ENCODE assay signal across 9 mouse cellular contexts in the genomic region with DNA sequence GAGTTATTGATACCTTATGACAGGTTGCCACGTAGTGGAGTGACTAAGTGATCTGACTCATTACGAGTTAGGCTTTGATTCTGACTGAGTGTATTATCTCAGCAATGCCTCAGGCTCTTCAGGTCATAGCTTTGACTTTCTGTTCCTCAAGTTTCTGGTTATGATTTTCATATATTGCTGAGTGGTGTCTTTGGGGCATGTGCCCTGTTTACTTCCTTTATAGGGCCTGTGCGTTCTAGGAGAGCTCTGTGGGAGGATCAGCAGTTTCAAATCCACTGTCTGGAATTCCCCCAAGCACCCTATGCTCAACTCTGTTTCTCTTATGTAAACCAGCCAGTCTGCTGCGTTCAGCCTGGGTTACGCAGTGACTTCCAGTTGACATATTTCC. TPM values are rescaled to one million over a fixed set of nuclear protein-coding genes. Genes with fewer than 3 reads are reported as not detected.
DNase-seq lines count a peak whose midpoint lies in the region; ATAC-seq and TF ChIP-seq lines count a peak whose summit lies in the region.
"Had no signal": no experiment of that assay in that cellular context is flagged by ENCODE, and none has a peak within 500 bp of the region (broad histone marks: within the 10 kb centered on the region; RNA-seq: fewer than 3 reads in every experiment).

No protein-coding gene starts in this region.

- no peak for TF ChIP-seq POLR2A in thymus, adult 2 months (IDR thresholded peaks at IDR 0.05; ENCODE audit: control insufficient read depth, extremely low read depth, insufficient read depth, low read length, poor library complexity)

- H3K4me2 ChIP-seq in embryonic facial prominence, embryonic 13.5 days: no peak overlapping the region
- no peak overlapping the region for H3K4me2 ChIP-seq in forebrain, embryonic 16.5 days (ENCODE audit: low read length)

- peak overlapping the region; percentile 44; the same call in 1 of the 2 replicates for H3K27ac ChIP-seq in embryonic facial prominence, embryonic 13.5 days
- no peak overlapping the region for H3K27ac ChIP-seq in embryonic facial prominence, embryonic 10.5 days (replicated peaks)
- H3K27ac ChIP-seq in forebrain, embryonic 16.5 days (ENCODE audit: low read length): no peak overlapping the region
- H3K27ac ChIP-seq in thymus, adult 2 months (ENCODE audit: control insufficient read depth, insufficient read depth, low read length): no peak overlapping the region

- H3K9me3 ChIP-seq in embryonic facial prominence, embryonic 13.5 days: no peaks in the 10 kb centered on the region
- no peaks in the 10 kb centered on the region for H3K9me3 ChIP-seq in embryonic facial prominence, embryonic 10.5 days
- H3K9me3 ChIP-seq in forebrain, embryonic 16.5 days (ENCODE audit: control insufficient read depth, low read length): no peaks in the 10 kb centered on the region

- H3K4me3 ChIP-seq in embryonic facial prominence, embryonic 13.5 days: no peak overlapping the region
- no peak overlapping the region for H3K4me3 ChIP-seq in embryonic facial prominence, embryonic 10.5 days
- no peak overlapping the region for H3K4me3 ChIP-seq in forebrain, embryonic 16.5 days (replicated peaks; ENCODE audit: low read length)
- H3K4me3 ChIP-seq in thymus, adult 2 months (ENCODE audit: control insufficient read depth, insufficient read depth, low read length): no peak overlapping the region

- H3K4me1 ChIP-seq in embryonic facial prominence, embryonic 13.5 days: peaks cover 28% of the 10 kb centered on the region
- H3K4me1 ChIP-seq in embryonic facial prominence, embryonic 10.5 days: peaks cover 21% of the 10 kb centered on the region
- H3K4me1 ChIP-seq in forebrain, embryonic 16.5 days (replicated peaks; ENCODE audit: control insufficient read depth, insufficient read depth, low read length): no peaks in the 10 kb centered on the region
- peaks cover 6% of the 10 kb centered on the region for H3K4me1 ChIP-seq in thymus, adult 2 months (replicated peaks; ENCODE audit: control insufficient read depth, insufficient read depth, low read length)

- no peaks in the 10 kb centered on the region for H3K36me3 ChIP-seq in embryonic facial prominence, embryonic 13.5 days
- no peaks in the 10 kb centered on the region; the same call in 1 of the 2 replicates for H3K36me3 ChIP-seq in embryonic facial prominence, embryonic 10.5 days (replicated peaks)
- no peaks in the 10 kb centered on the region for H3K36me3 ChIP-seq in forebrain, embryonic 16.5 days (ENCODE audit: control insufficient read depth, insufficient read depth)
- H3K36me3 ChIP-seq in thymus, adult 2 months (ENCODE audit: control insufficient read depth, insufficient read depth, low read length): no peaks in the 10 kb centered on the region

- no peak for ATAC-seq in embryonic facial prominence, embryonic 13.5 days (ENCODE audit: insufficient number of reproducible peaks, insufficient read depth, low FRiP score, low TSS enrichment, low read depth)
- no peak for ATAC-seq in forebrain, embryonic 16.5 days
- no peak for ATAC-seq in megakaryocyte-erythroid progenitor cell, adult 5-6 weeks (replicated peaks; ENCODE audit: low FRiP score, low TSS enrichment, poor library complexity, severe bottlenecking)

- no peak for TF ChIP-seq CTCF in thymus, adult 2 months (IDR thresholded peaks at IDR 0.05; ENCODE audit: borderline replicate concordance, control insufficient read depth, extremely low read depth, insufficient read depth, low read length, poor library complexity)

- no peak for DNase-seq in embryonic facial prominence, embryonic 10.5 days (ENCODE audit: low spot score)
- peak; percentile 86 for DNase-seq in 3T3-L1 (ENCODE audit: low read depth, low spot score)
- DNase-seq in gonadal fat pad, adult 2 months (ENCODE audit: low read depth): peak; percentile 55
- peak; percentile 39 for DNase-seq in lung, postnatal 25 days (ENCODE audit: low spot score)
- DNase-seq in thymus, adult 2 months: no peak
- DNase-seq: cerebellum, adult 9-11 months had no signal

- 41% methylated on average over 5 of the region's 5 CpGs for WGBS in embryonic facial prominence, embryonic 13.5 days
- 78% methylated on average over 5 of the region's 5 CpGs for whole genome bisulfite sequencing in embryonic facial prominence, embryonic 10.5 days
- 85% methylated on average over 5 of the region's 5 CpGs for WGBS in forebrain, embryonic 16.5 days
- 71% methylated on average over 5 of the region's 5 CpGs for WGBS in thymus, adult 2 months

- no peaks in the 10 kb centered on the region for H3K27me3 ChIP-seq in embryonic facial prominence, embryonic 13.5 days
- H3K27me3 ChIP-seq in embryonic facial prominence, embryonic 10.5 days (replicated peaks; ENCODE audit: low read depth, poor library complexity, severe bottlenecking): no peaks in the 10 kb centered on the region
- no peaks in the 10 kb centered on the region for H3K27me3 ChIP-seq in forebrain, embryonic 16.5 days (replicated peaks; ENCODE audit: control insufficient read depth, insufficient read depth, low read length)
- H3K27me3 ChIP-seq in thymus, adult 2 months (ENCODE audit: control insufficient read depth, insufficient read depth, low read length): no peaks in the 10 kb centered on the region

- H3K9ac ChIP-seq in embryonic facial prominence, embryonic 13.5 days: no peak overlapping the region
- no peak overlapping the region for H3K9ac ChIP-seq in forebrain, embryonic 16.5 days (replicated peaks; ENCODE audit: low read depth, low read length)

RNA-seq across cellular contexts. Expression of gene Specc1l, which starts 10.7 kb away (rescaled TPM):
- polyA plus RNA-seq in embryonic facial prominence, embryonic 13.5 days (2015; fragmentation: Nextera tagmentation; extraction: Ambion mirVana): 37.3 and 41.1 TPM in 2 replicates
- polyA plus RNA-seq in embryonic facial prominence, embryonic 10.5 days (2016; fragmentation: Nextera tagmentation; extraction: Ambion mirVana): 41.9 and 43.3 TPM in 2 replicates
- 19.2 and 20.0 TPM in 2 replicates for polyA plus RNA-seq in gonadal fat pad, adult 2 months (2012; rRNA removed)
- 42.5 and 48.8 TPM in 2 replicates for polyA plus RNA-seq in forebrain, embryonic 16.5 days (2015; fragmentation: Nextera tagmentation; extraction: Ambion mirVana)
- total RNA-seq in megakaryocyte-erythroid progenitor cell, adult 5-6 weeks (2014; fragmentation: Nextera tagmentation): 25.5 and 30.8 TPM in 2 replicates
- 36.3 and 37.2 TPM in 2 replicates for total RNA-seq in megakaryocyte-erythroid progenitor cell, adult 5-6 weeks (2017)
- 25.9 and 31.6 TPM in 2 replicates for polyA plus RNA-seq in thymus, adult 2 months (2012; rRNA removed)

Comparison
In these comparisons a context has a peak if more than half of its experiments do, and no peak if none do; other contexts are left out.
1. DNase-seq: peak in 3T3-L1 (single experiment), gonadal fat pad, adult 2 months (single experiment) and lung, postnatal 25 days (single experiment); none in embryonic facial prominence, embryonic 10.5 days (single experiment) and thymus, adult 2 months (single experiment).